Mouse (Mus musculus): ENCODE measurements at regions not wholly inside any gene's neighbourhood (a gene's known extent, or its start where the extent isn't known, plus 50 kb on each side); places are given as distances from the start of the nearest gene placed in this dataset.

DNA sequence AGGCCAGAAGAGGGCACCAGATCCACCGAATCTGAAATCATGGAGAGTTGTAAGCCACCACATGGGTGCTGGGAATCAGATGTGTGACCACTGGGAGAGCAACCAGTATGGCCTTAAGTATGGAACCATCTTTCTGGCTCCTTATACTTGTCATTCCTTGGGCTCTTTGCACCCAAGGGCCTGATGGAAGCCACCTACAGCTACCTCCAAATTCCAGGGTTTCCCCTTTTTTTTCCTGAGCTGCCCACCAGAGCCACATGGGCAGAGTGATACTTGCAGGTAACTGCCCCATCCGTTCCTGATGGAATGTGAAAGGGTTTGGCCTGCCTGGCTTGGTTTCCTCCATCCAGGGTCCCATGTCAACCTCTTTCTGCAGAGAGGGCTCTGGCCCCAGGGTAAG, 255.3 kb upstream of the Kcnab2 start:
- no peak for TF ChIP-seq CTCF (IDR thresholded peaks at IDR 0.05; ENCODE audit: control insufficient read depth, insufficient read depth, low read length)
- TF ChIP-seq POLR2A (IDR thresholded peaks at IDR 0.05; ENCODE audit: borderline replicate concordance, control insufficient read depth, low read depth, low read length): no peak
